Mouse (Mus musculus) heart, postnatal 0 days (tissue): Measurements from ENCODE around the gene Sf3b3. TPM values are rescaled to one million over a fixed set of nuclear protein-coding genes. Genes with fewer than 3 reads are reported as not detected.

ENCODE experiments used
- ATAC-seq: fragments of 200-750 bp; cut with Nextera tagmentation; 2 replicates; pipeline ENCODE4 v1.8.0; 2017; ENCODE audit warnings: low read depth, moderate number of reproducible peaks, moderate library complexity; ENCODE audit not compliant: insufficient read depth
- DNase-seq: peaks from one replicate; pipeline ENCODE4 v3.0.0-alpha.2; 2016; ENCODE audit warnings: low spot score
- H3K27ac ChIP-seq: fragments of 300-500 bp; sonication (generic); 2 replicates; pipeline ENCODE4 v1.5.1; 2014; ENCODE audit warnings: low read depth, mild to moderate bottlenecking
- H3K27me3 ChIP-seq: fragments of 300-500 bp; sonication (generic); 2 replicates; pipeline ENCODE4 v1.6.1; 2014; ENCODE audit warnings: low read length, mixed read lengths; ENCODE audit not compliant: control insufficient read depth, insufficient read depth
- H3K36me3 ChIP-seq: fragments of 300-500 bp; sonication (generic); replicated peaks from 2 replicates; pipeline ENCODE4 v1.6.1; 2014; ENCODE audit warnings: low read length, mixed read lengths; ENCODE audit not compliant: control insufficient read depth, insufficient read depth
- H3K4me1 ChIP-seq: fragments of 300-500 bp; sonication (generic); 2 replicates; pipeline ENCODE4 v1.6.1; 2014; ENCODE audit warnings: antibody characterized with exemption; ENCODE audit not compliant: control insufficient read depth, insufficient read depth
- H3K4me2 ChIP-seq: fragments of 300-500 bp; sonication (generic); 2 replicates; pipeline ENCODE4 v1.6.1; 2014; ENCODE audit warnings: low read depth, mild to moderate bottlenecking, low read length, moderate library complexity
- H3K4me3 ChIP-seq: fragments of 300-500 bp; sonication (generic); 2 replicates; pipeline ENCODE4 v1.5.1; 2014; ENCODE audit warnings: low read depth, low read length
- H3K9ac ChIP-seq: fragments of 300-500 bp; sonication (generic); replicated peaks from 2 replicates; pipeline ENCODE4 v1.6.1; 2014; ENCODE audit warnings: low read depth, low read length, mixed read lengths
- H3K9me3 ChIP-seq: fragments of 300-500 bp; sonication (generic); replicated peaks from 2 replicates; pipeline ENCODE4 v1.6.1; 2016; ENCODE audit warnings: low read length; ENCODE audit not compliant: control insufficient read depth
- CTCF ChIP-seq: IDR thresholded peaks from 2 replicates; pipeline ENCODE4 v1.5.1; 2016; ENCODE audit warnings: antibody characterized with exemption, control low read depth, low read depth
- EP300 ChIP-seq: IDR thresholded peaks from 2 replicates; pipeline ENCODE4 v1.6.1; 2016; ENCODE audit warnings: antibody characterized with exemption, low read depth
- WGBS: fragments of 180-500 bp; shearing (Covaris S2); extraction: QIAGEN DNeasy Blood & Tissue Kit; methylation state at CpG from one replicate; pipeline ENCODE4 v1.1.7; 2014; 5-methylcytosine and 5-hydroxymethylcytosine counted together
- polyA plus RNA-seq: library from polyadenylated mRNA; unstranded; fragments of >200 nt; fragmentation: Nextera tagmentation; extraction: Ambion mirVana; gene quantifications from 2 replicates; pipeline ENCODE4 v1.2.1, GENCODE M21; 2015
- total RNA-seq: library from RNA; depleted of rRNA; stranded (reverse); fragments of >200 nt; gene quantifications from 2 replicates; pipeline ENCODE4 v1.2.3, GENCODE M21; 2014; ENCODE audit warnings: low replicate concordance; rRNA removed

Sf3b3 gene
- total and polyA plus RNA-seq, 2 experiments from 2014 or later: 32.9 to 47.3 TPM

DNA sequence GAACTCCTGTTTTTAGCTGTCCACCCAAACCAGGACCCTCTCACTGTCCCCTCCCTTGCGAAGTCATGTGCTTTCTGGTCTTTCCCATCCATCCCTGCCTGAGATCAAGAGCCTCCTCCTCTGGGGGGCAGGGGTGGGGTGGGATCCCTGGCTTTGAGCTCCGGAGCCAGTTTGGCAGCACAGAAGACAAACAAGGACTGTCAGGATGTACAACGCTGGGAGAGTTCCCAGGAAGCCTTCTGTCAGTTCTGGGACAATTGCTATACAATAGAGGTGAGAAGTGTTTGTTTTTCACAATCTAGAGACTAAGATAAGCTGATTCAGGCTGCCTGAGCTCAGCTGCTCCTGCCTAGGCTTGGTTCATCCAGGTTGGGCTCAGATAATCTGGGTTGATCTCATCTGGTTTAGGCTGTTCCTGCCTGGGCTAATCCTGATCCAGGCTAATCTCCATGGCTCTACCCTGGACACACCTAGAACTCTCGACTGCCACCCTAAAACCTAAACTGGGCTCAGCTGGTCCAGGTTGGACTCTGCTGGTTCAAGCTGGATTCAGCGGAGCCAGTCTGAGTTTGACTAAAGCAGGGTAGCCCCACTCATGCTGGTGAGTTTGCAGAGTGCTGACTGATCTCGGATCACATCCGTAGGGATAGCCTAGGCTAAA is 86.2 kb downstream of the Sf3b3 start:
- 57% methylated on average over 7 of the region's 7 CpGs for WGBS
- Histone ChIP-seq H3K4me1 (peaks cover 8% of the 10 kb centered on the region; the same call in 1 of the 2 replicates), H3K27ac (peak overlapping the region; percentile 67), H3K4me3 (no peak overlapping the region), H3K27me3 (no peaks in the 10 kb centered on the region), H3K36me3 (no peaks in the 10 kb centered on the region), H3K4me2 (no peak overlapping the region), H3K9ac (no peak overlapping the region), H3K9me3 (no peaks in the 10 kb centered on the region)
- TF ChIP-seq EP300: no peak
- TF ChIP-seq CTCF: no peak
- DNase-seq (peak; percentile 35), ATAC-seq (peak; percentile 42; the same call in 1 of the 2 replicates)

Other genes with a start within 250 kb of the Sf3b3 start
- gene Vac14, start 228.2 kb downstream of the Sf3b3 start, total RNA-seq: 13.6 and 23.2 TPM in 2 replicates
- gene Vac14, start 228.2 kb downstream of the Sf3b3 start, polyA plus RNA-seq: 8.9 and 10.3 TPM in 2 replicates
- gene Mtss1l, start 125.3 kb downstream of the Sf3b3 start, total RNA-seq: 11.3 and 12.6 TPM in 2 replicates
- gene Mtss1l, start 125.3 kb downstream of the Sf3b3 start, polyA plus RNA-seq: 4.1 and 5.1 TPM in 2 replicates
- 3.2 and 3.9 TPM in 2 replicates for gene Il34, start 40.9 kb downstream of the Sf3b3 start, total RNA-seq
- gene Il34, start 40.9 kb downstream of the Sf3b3 start, polyA plus RNA-seq: 1.1 and 1.4 TPM in 2 replicates
- gene Cog4, start 187 bp downstream of the Sf3b3 start, total RNA-seq: 47.2 and 66.3 TPM in 2 replicates
- 54.2 and 55.8 TPM in 2 replicates for gene Cog4, start 187 bp downstream of the Sf3b3 start, polyA plus RNA-seq
- gene Fuk, start 55.7 kb upstream of the Sf3b3 start, total RNA-seq: 10.8 and 14.8 TPM in 2 replicates
- 3.6 and 3.7 TPM in 2 replicates for gene Fuk, start 55.7 kb upstream of the Sf3b3 start, polyA plus RNA-seq
- gene St3gal2, start 73.1 kb upstream of the Sf3b3 start, total RNA-seq: 9.9 and 15.8 TPM in 2 replicates
- 11.3 and 12.6 TPM in 2 replicates for gene St3gal2, start 73.1 kb upstream of the Sf3b3 start, polyA plus RNA-seq
- gene Ddx19a, start 151.0 kb upstream of the Sf3b3 start, total RNA-seq: 19.8 and 28.4 TPM in 2 replicates
- gene Ddx19a, start 151.0 kb upstream of the Sf3b3 start, polyA plus RNA-seq: 5.6 and 6.0 TPM in 2 replicates
- 9.3 and 10.2 TPM in 2 replicates for gene Ddx19b, start 185.0 kb upstream of the Sf3b3 start, total RNA-seq
- 2.8 and 3.6 TPM in 2 replicates for gene Ddx19b, start 185.0 kb upstream of the Sf3b3 start, polyA plus RNA-seq
- gene Aars, start 186.4 kb upstream of the Sf3b3 start, total RNA-seq: 35.1 and 38.9 TPM in 2 replicates
- 22.3 and 25.6 TPM in 2 replicates for gene Aars, start 186.4 kb upstream of the Sf3b3 start, polyA plus RNA-seq
- gene Exosc6, start 209.6 kb upstream of the Sf3b3 start, total RNA-seq: 7.1 and 17.0 TPM in 2 replicates
- gene Exosc6, start 209.6 kb upstream of the Sf3b3 start, polyA plus RNA-seq: 0.38 and 2.0 TPM in 2 replicates
- gene Clec18a, start 245.6 kb upstream of the Sf3b3 start, total RNA-seq: not detected in 2 replicates
- gene Clec18a, start 245.6 kb upstream of the Sf3b3 start, polyA plus RNA-seq: 0.05 and 0.10 TPM in 2 replicates
- 67.8 and 87.4 TPM in 2 replicates for gene Pdpr, start 247.8 kb upstream of the Sf3b3 start, total RNA-seq
- gene Pdpr, start 247.8 kb upstream of the Sf3b3 start, polyA plus RNA-seq: 14.9 and 17.9 TPM in 2 replicates